Mouse (Mus musculus) left cerebral cortex, postnatal 36 days (tissue): ENCODE measurements around the gene Cyp1a2. TPM values are rescaled to one million over a fixed set of nuclear protein-coding genes. Genes with fewer than 3 reads are reported as not detected.

Experiments
- DNase-seq, 2 experiments: peaks; one replicate each; pipeline ENCODE4 v3.0.0; 2021 to 2022; ENCODE audit warnings: low spot score in 2 of 2, mixed read lengths in 1 of 2
- intact Hi-C: fragments of 180-260 bp; cut with DNase I; formaldehyde crosslinking; loops from one replicate; pipeline ENCODE4 v1.15.1; 2025
- total RNA-seq, 2 experiments: library from RNA; stranded (reverse); gene quantifications; 2 replicates each; pipeline ENCODE4 v1.2.3; 2021

Cyp1a2 gene
- total RNA-seq, 2 experiments from 2014 or later, result not detected

DNA sequence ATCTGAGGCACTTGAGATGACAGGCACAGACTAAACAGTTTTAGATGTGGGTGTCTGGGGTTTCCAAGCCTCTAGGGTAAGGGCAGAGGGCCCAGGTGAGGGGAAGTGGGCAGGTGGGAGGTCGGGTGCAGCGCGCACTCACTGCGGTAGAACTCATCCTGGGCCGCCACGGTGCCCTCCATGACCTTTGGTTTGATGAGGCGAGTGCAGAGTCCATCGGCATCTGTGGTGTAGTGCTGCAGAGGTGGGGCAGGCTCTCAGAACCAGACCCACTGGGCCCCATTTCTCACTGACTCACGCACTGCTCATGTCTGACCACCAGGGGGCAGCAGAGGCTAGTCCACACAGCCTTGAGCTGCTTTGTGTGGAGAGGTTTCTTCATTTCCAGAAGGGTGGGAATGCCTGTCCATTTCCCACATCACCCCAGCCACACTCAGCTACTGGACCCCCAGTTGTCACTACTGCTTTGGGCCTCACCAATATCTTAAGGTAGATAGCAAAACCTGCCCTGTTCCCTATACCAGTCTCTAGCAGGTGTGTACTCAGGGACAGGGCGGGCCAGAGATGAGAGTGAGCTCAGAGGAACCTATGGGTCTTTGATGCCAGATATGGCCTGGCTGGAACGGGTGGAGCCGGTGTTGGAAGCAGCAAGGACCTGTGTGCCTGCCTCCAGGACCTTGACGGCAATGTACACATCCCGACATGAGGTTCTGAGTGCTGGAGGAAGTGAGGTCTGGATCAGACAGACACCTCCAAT, 54.2 kb downstream of the Cyp1a2 start:
- peak; percentile 69 to 74 for DNase-seq
- intact Hi-C loops, result loop anchor here (1.0 kb wide), 1 partner anchor 16 kb away; no protein-coding TSS in a partner anchor

DNA sequence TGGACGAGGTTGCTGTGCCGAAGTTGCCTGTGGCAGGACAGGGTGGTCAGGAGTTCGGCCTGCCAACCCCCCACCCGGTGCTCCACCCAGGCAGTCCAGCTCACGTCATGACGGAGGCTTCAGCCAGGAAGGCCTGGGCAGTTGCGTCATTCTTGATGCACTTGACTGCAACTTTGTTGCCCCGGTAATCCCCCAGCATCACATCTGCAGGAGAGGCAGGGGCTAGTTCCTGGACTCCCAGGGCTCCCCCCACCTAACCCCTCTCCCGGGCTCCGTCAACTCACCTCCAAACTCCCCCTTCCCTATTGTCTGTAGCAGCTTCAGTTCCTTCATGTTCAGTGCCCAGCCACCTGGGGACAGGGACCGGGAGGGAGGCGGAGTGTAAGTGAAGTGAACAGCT, 54.8 kb downstream of the Cyp1a2 start:
- no peak for DNase-seq
- intact Hi-C loops, result loop anchor here (1.0 kb wide), 1 partner anchor 17 kb away; no protein-coding TSS in a partner anchor

DNA sequence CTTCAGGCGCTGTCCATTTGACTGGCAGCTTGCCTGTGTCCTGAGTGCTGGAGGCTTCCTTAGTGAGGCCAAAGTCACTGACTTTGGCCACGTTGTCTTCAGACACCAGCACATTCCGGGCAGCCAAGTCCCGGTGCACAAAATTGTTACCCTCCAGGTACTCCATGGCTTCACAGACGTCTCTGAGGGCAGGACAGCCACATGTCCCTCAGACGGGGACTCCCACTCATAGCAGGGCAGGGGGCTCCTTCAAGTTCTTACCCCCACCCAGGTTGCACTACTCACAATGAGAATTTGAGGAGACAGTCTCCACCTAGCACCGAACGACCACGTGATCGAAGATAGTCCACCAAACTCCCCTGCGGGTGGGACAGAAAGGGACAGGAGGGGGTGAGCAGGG, 55.6 kb downstream of the Cyp1a2 start:
- intact Hi-C loops, result no loop called here
- no peak for DNase-seq

DNA sequence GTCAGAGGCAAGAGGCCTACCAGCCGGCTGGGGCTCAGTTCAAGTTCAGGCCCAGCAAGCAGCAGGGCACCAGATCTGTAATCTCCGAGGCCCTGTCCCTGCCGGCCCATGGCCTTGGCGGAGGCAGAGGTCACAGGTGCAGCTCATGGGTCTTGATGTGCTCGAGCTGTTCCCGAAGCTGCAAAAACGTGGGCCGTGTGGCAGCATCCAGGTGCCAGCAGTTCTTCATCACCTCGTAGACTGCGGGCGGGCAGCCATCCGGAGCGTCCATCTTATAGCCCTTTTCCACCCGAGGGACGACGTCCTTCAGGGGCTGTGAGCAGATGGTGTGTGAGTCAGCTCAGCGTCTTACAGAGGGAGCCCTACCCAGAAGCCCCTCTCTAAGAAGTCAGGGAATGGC, 56.3 kb downstream of the Cyp1a2 start:
- no peak for DNase-seq
- intact Hi-C loops, result no loop called here

Other genes starting within 250 kb of the Cyp1a2 start
- 10 to 100 TPM; 13.8 to 16.6 TPM for gene Ppcdc, start 243.6 kb downstream of the Cyp1a2 start, total RNA-seq
- gene Scamp5, start 215.6 kb downstream of the Cyp1a2 start, total RNA-seq, result 100 to 1,000 TPM; 381 to 434 TPM
- 10 to 100 TPM; 16.4 to 20.3 TPM for gene Rpp25, start 179.7 kb downstream of the Cyp1a2 start, total RNA-seq
- 100 to 1,000 TPM; 378 to 426 TPM for gene Cox5a, start 162.4 kb downstream of the Cyp1a2 start, total RNA-seq
- 10 to 100 TPM; 17.3 to 21.5 TPM for gene Fam219b, start 146.2 kb downstream of the Cyp1a2 start, total RNA-seq
- gene Mpi, start 130.9 kb downstream of the Cyp1a2 start, total RNA-seq, result 10 to 100 TPM; 63.6 to 66.3 TPM
- gene Scamp2, start 122.8 kb downstream of the Cyp1a2 start, total RNA-seq, result 10 to 100 TPM; 18.2 to 24.2 TPM
- gene Ulk3, start 94.3 kb downstream of the Cyp1a2 start, total RNA-seq, result 10 to 100 TPM; 23.9 to 38.5 TPM
- gene Cplx3, start 77.4 kb downstream of the Cyp1a2 start, total RNA-seq, result 10 to 100 TPM; 16.3 to 27.4 TPM
- not detected for gene Lman1l, start 62.9 kb downstream of the Cyp1a2 start, total RNA-seq
- gene Csk, start 30.1 kb downstream of the Cyp1a2 start, total RNA-seq, result 10 to 100 TPM; 36.7 to 38.6 TPM
- under 1 TPM in 1 of 2 experiments, not detected in 1; 0.22 TPM for gene Cyp1a1, start 4.2 kb upstream of the Cyp1a2 start, total RNA-seq
- 10 to 100 TPM; 13.2 to 14.9 TPM for gene Edc3, start 24.8 kb upstream of the Cyp1a2 start, total RNA-seq
- gene Clk3, start 82.2 kb upstream of the Cyp1a2 start, total RNA-seq, result 10 to 100 TPM; 69.2 to 84.8 TPM
- 10 to 100 TPM in 1 of 2 experiments, 1 to 10 TPM in 1; 6.4 to 13.5 TPM for gene Arid3b, start 153.1 kb upstream of the Cyp1a2 start, total RNA-seq
- 100 to 1,000 TPM; 108 to 128 TPM for gene Ubl7, start 227.3 kb upstream of the Cyp1a2 start, total RNA-seq